Mouse (Mus musculus) cerebellum, adult 2 months (tissue): ENCODE data around the gene Hap1.

ENCODE experiments used
- CTCF ChIP-seq: fragments of 200-500 bp; IDR thresholded peaks from 2 replicates; pipeline ENCODE4 v1.5.1; 2011; ENCODE audit warnings: low read depth, mild to moderate bottlenecking, control low read depth, low read length, moderate library complexity, borderline replicate concordance; ENCODE audit not compliant: insufficient read depth
- POLR2A ChIP-seq: fragments of 200-500 bp; IDR thresholded peaks from 2 replicates; pipeline ENCODE4 v1.6.1; 2011; ENCODE audit warnings: low read length, control low read depth, borderline replicate concordance; ENCODE audit not compliant: insufficient read depth

DNA sequence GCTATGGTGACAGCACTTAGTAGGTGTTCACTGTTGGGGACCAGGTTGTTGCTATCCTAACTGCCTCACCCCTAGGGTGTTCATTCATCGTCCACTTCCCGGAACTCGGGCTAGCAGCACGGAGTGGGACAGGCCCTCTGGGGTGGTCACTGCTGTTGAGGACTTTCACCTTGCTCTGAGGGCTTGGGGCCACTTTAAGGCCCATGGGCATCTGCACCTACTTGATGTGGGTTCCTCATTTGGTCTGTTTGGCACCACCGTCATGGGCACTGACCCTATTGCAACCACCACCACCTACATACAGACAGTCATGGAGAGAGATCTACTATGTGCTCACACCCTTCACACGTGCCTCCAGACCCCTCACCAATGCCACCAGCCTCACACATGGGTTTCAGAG is 31.2 kb upstream of the Hap1 start:
- no peak for TF ChIP-seq CTCF
- no peak for TF ChIP-seq POLR2A
